Mouse (Mus musculus): ENCODE measurements at regions not wholly inside any gene's neighbourhood (a gene's known extent, or its start where the extent isn't known, plus 50 kb on each side); places are given as distances from the start of the nearest gene placed in this dataset.

DNA sequence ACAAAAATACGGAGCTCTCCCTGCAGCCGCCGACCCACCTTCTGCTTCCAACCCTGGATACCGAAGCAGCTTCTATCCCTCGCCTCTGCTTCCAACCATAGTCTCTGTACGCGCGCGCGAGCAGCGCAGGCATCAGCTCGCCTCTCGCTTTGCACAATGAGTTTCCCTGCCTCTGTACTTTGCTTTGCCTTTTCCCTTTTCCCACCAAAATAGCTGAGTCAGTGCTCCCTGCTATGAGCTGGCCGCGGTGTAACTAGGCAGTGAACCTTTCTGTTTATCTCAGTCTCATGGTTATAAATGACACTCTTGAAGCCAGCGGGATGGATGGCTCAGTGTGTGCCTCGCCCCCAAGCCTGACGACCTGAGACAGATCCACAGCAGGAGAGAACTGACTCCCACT, 182.0 kb downstream of the Tfap2c start:
- no peak for DNase-seq (ENCODE audit: low read depth in 3 of 3, low spot score in 3 of 3)
- H3K4me2 ChIP-seq (ENCODE audit: low read depth), result no peak overlapping the region
- TF ChIP-seq EP300 (IDR thresholded peaks at IDR 0.05; ENCODE audit: low read depth) (no peak), CTCF (IDR thresholded peaks at IDR 0.05; ENCODE audit: low read depth) (no peak)
- peaks cover 74% of the 10 kb centered on the region for H3K27me3 ChIP-seq (ENCODE audit: control insufficient read depth, insufficient read depth, low read length)
- no peak overlapping the region for H3K9ac ChIP-seq (replicated peaks)
- WGBS (ENCODE audit: insufficient replicate concordance), result 1% methylated on average over 18 of the region's 18 CpGs
- H3K4me3 ChIP-seq (ENCODE audit: insufficient read depth in 1 of 2, low read depth in 2 of 2, low read length in 2 of 2), result no peak overlapping the region
- H3K4me1 ChIP-seq (replicated peaks; ENCODE audit: control insufficient read depth in 2 of 2, insufficient read depth in 2 of 2, low read length in 1 of 2), result no peaks in the 10 kb centered on the region
- H3K36me3 ChIP-seq (replicated peaks; ENCODE audit: control insufficient read depth, insufficient read depth, low read depth), result no peaks in the 10 kb centered on the region
- ATAC-seq (ENCODE audit: insufficient read depth), result no peak
- no peak overlapping the region for H3K27ac ChIP-seq
- H3K9me3 ChIP-seq (ENCODE audit: control insufficient read depth, low read length), result no peaks in the 10 kb centered on the region

DNA sequence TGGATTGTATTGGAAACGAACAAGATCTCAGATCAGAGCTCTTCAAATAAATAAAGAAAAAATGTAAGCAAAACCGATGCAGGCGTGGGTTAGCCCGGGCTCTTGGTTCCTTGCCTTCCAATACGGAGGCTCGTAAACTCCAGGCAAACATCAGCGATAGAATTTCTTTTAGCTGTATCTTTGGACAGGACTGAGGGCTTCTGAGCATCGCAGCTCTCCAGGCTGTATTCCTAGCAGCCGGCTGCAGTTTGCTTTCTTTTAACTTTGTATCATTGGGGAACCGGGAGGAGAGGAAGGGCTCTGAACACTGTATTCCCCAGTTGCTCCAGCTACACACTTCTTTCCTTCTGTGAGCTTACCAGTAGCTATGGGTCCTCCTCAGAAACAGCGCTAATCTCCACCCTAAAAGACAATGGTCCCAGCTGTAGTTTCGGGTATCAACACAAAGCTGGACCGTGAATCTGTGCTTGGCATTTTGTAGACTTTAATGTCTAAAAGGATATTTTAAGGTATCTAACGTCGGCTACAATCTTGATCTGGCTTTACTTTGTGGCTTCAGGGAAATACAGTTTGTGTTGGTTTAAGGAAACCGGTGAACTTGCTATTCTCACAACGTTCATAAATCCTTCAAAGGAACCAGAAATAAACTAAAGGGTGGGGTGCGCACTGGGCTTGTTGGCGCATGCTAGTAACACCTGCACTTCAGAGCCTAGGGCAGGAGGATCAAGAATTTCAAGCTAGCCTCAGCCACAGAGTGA, 183.2 kb downstream of the Tfap2c start:
- TF ChIP-seq EP300 (IDR thresholded peaks at IDR 0.05; ENCODE audit: low read depth), result no peak
- TF ChIP-seq CTCF (IDR thresholded peaks at IDR 0.05; ENCODE audit: low read depth), result no peak
- ATAC-seq (ENCODE audit: insufficient read depth) (no peak), DNase-seq (ENCODE audit: low read depth in 3 of 3, low spot score in 3 of 3) (no peak)
- 6% methylated on average over 19 of the region's 19 CpGs for WGBS (ENCODE audit: insufficient replicate concordance)
- no peak overlapping the region for H3K9ac ChIP-seq (replicated peaks)
- peaks cover 62% of the 10 kb centered on the region for H3K27me3 ChIP-seq (ENCODE audit: control insufficient read depth, insufficient read depth, low read length)
- H3K4me2 ChIP-seq (ENCODE audit: low read depth), result no peak overlapping the region
- no peaks in the 10 kb centered on the region for H3K4me1 ChIP-seq (replicated peaks; ENCODE audit: control insufficient read depth in 2 of 2, insufficient read depth in 2 of 2, low read length in 1 of 2)
- H3K27ac ChIP-seq, result no peak overlapping the region
- H3K36me3 ChIP-seq (replicated peaks; ENCODE audit: control insufficient read depth, insufficient read depth, low read depth), result no peaks in the 10 kb centered on the region
- no peaks in the 10 kb centered on the region for H3K9me3 ChIP-seq (ENCODE audit: control insufficient read depth, low read length)
- no peak overlapping the region for H3K4me3 ChIP-seq (ENCODE audit: insufficient read depth in 1 of 2, low read depth in 2 of 2, low read length in 2 of 2)

DNA sequence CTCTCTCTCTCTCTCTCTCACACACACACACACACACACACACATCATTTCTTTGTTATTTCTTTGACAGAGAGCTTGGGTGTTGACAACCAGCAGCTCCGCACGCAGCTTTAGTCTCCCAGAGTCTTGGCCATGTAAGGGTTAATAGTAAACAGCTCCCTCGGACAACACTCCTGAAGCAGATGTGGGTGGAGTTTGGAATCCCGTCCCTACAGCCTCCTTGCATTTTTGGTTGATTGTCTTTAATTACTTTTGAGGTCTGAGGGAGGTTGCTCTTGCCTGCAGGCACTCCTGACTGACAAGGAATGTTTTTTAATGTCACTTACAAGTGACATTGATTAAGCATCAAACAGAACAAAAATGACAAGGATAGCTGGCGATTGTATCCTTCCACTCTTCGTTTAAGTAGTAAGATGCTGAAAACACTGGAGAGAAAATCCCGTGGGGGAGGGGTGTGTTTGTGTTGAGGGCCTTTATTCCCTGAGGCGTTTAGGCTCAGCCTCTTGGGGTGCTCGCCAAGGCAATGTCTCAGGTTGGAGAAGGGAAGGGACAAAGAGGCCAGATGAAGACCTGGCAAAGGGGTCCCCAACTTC, 184.1 kb downstream of the Tfap2c start:
- no peak for DNase-seq (ENCODE audit: low read depth in 3 of 3, low spot score in 3 of 3)
- Histone ChIP-seq H3K36me3 (replicated peaks; ENCODE audit: control insufficient read depth, insufficient read depth, low read depth) (no peaks in the 10 kb centered on the region), H3K9me3 (ENCODE audit: control insufficient read depth, low read length) (no peaks in the 10 kb centered on the region), H3K9ac (replicated peaks) (no peak overlapping the region), H3K27me3 (ENCODE audit: control insufficient read depth, insufficient read depth, low read length) (peaks cover 54% of the 10 kb centered on the region), H3K4me3 (ENCODE audit: insufficient read depth in 1 of 2, low read depth in 2 of 2, low read length in 2 of 2) (no peak overlapping the region), H3K4me2 (ENCODE audit: low read depth) (no peak overlapping the region), H3K27ac (no peak overlapping the region), H3K4me1 (replicated peaks; ENCODE audit: control insufficient read depth in 2 of 2, insufficient read depth in 2 of 2, low read length in 1 of 2) (no peaks in the 10 kb centered on the region)
- ATAC-seq (ENCODE audit: insufficient read depth), result no peak
- no peak for TF ChIP-seq CTCF (IDR thresholded peaks at IDR 0.05; ENCODE audit: low read depth)
- no peak for TF ChIP-seq EP300 (IDR thresholded peaks at IDR 0.05; ENCODE audit: low read depth)
- 4% methylated on average over 9 of the region's 9 CpGs for WGBS (ENCODE audit: insufficient replicate concordance)

DNA sequence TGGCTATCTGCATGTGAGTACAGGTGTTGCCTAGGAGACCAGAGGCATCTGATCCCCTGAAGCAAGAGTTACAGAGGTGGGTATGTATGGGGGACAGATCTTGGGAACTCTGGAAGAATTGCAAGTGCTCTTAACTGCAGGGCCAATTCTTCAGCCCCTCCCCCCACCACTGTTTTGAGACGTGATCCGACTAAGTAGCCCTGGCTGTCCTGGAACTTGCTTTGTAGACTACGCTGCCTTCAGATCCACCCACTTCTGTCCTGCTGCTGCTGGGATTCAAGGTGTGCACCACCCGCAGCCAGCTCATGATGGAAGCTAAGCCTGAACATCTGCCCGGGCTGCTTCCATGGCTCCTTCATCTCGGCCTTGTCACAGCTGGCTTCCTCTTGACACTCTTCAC, 186.2 kb downstream of the Tfap2c start:
- H3K4me2 ChIP-seq (ENCODE audit: low read depth), result no peak overlapping the region
- no peaks in the 10 kb centered on the region for H3K9me3 ChIP-seq (ENCODE audit: control insufficient read depth, low read length)
- no peaks in the 10 kb centered on the region for H3K36me3 ChIP-seq (replicated peaks; ENCODE audit: control insufficient read depth, insufficient read depth, low read depth)
- TF ChIP-seq EP300 (IDR thresholded peaks at IDR 0.05; ENCODE audit: low read depth) (no peak), CTCF (IDR thresholded peaks at IDR 0.05; ENCODE audit: low read depth) (no peak)
- H3K9ac ChIP-seq (replicated peaks), result no peak overlapping the region
- WGBS (ENCODE audit: insufficient replicate concordance), result 13% methylated on average over 6 of the region's 6 CpGs
- ATAC-seq (ENCODE audit: insufficient read depth), result no peak
- no peak overlapping the region for H3K27ac ChIP-seq
- H3K4me3 ChIP-seq (ENCODE audit: insufficient read depth in 1 of 2, low read depth in 2 of 2, low read length in 2 of 2), result no peak overlapping the region
- H3K4me1 ChIP-seq (replicated peaks; ENCODE audit: control insufficient read depth in 2 of 2, insufficient read depth in 2 of 2, low read length in 1 of 2), result no peaks in the 10 kb centered on the region
- no peak for DNase-seq (ENCODE audit: low read depth in 3 of 3, low spot score in 3 of 3)
- H3K27me3 ChIP-seq (ENCODE audit: control insufficient read depth, insufficient read depth, low read length), result peaks cover 54% of the 10 kb centered on the region

GRCm38 (mm10) chr2:172739041-172739491, 189.7 kb downstream of the Tfap2c start:
- DNase-seq (ENCODE audit: low read depth in 3 of 3, low spot score in 3 of 3) (no peak), ATAC-seq (ENCODE audit: insufficient read depth) (no peak)
- peaks cover 25% of the 10 kb centered on the region for H3K27me3 ChIP-seq (ENCODE audit: control insufficient read depth, insufficient read depth, low read length)
- H3K4me1 ChIP-seq (replicated peaks; ENCODE audit: control insufficient read depth in 2 of 2, insufficient read depth in 2 of 2, low read length in 1 of 2), result no peaks in the 10 kb centered on the region
- no peak overlapping the region for H3K4me2 ChIP-seq (ENCODE audit: low read depth)
- no peaks in the 10 kb centered on the region for H3K9me3 ChIP-seq (ENCODE audit: control insufficient read depth, low read length)
- 6% methylated on average over 11 of the region's 11 CpGs for WGBS (ENCODE audit: insufficient replicate concordance)
- no peak overlapping the region for H3K4me3 ChIP-seq (ENCODE audit: insufficient read depth in 1 of 2, low read depth in 2 of 2, low read length in 2 of 2)
- no peak overlapping the region for H3K27ac ChIP-seq
- TF ChIP-seq CTCF (IDR thresholded peaks at IDR 0.05; ENCODE audit: low read depth) (no peak), EP300 (IDR thresholded peaks at IDR 0.05; ENCODE audit: low read depth) (no peak)
- no peaks in the 10 kb centered on the region for H3K36me3 ChIP-seq (replicated peaks; ENCODE audit: control insufficient read depth, insufficient read depth, low read depth)
- H3K9ac ChIP-seq (replicated peaks), result no peak overlapping the region

All from liver, embryonic 14.5 days (tissue).